Mouse (Mus musculus) megakaryocyte, embryonic 14.5 days (primary cell): Measurements from ENCODE around the gene Rbm42. TPM values are rescaled to one million over a fixed set of nuclear protein-coding genes. Genes with fewer than 3 reads are reported as not detected.

ENCODE experiments used
- H3K27me3 ChIP-seq: replicated peaks from 2 replicates; pipeline ENCODE3; 2012; ENCODE audit warnings: inconsistent platforms
- H3K36me3 ChIP-seq: replicated peaks from 2 replicates; pipeline ENCODE3; 2012; ENCODE audit warnings: low read length, inconsistent platforms, mixed read lengths
- H3K4me1 ChIP-seq: 2 replicates; pipeline ENCODE4 v1.6.1; 2012; ENCODE audit warnings: inconsistent platforms
- H3K4me3 ChIP-seq: replicated peaks from 2 replicates; pipeline ENCODE3; 2012; ENCODE audit warnings: moderate library complexity, mild to moderate bottlenecking, inconsistent platforms
- H3K9me3 ChIP-seq: 2 replicates; pipeline ENCODE4 v1.6.1; 2012; ENCODE audit warnings: inconsistent platforms
- FLI1 ChIP-seq: IDR thresholded peaks from 2 replicates; pipeline ENCODE4 v1.6.1; 2012; ENCODE audit warnings: low read length, inconsistent platforms, mixed read lengths
- GATA1 ChIP-seq: IDR thresholded peaks from 3 replicates; pipeline ENCODE4 v1.6.1; 2012; ENCODE audit warnings: mixed read lengths, low read length, inconsistent platforms, borderline replicate concordance
- polyA plus RNA-seq: library from polyadenylated mRNA; stranded (reverse); fragments of >175 nt; gene quantifications from 2 replicates; pipeline ENCODE4 v1.2.3, GENCODE M21; 2012; ENCODE audit warnings: low replicate concordance; ENCODE audit not compliant: insufficient read depth

Rbm42 gene
- polyA plus RNA-seq, result 261 and 484 TPM in 2 replicates

DNA sequence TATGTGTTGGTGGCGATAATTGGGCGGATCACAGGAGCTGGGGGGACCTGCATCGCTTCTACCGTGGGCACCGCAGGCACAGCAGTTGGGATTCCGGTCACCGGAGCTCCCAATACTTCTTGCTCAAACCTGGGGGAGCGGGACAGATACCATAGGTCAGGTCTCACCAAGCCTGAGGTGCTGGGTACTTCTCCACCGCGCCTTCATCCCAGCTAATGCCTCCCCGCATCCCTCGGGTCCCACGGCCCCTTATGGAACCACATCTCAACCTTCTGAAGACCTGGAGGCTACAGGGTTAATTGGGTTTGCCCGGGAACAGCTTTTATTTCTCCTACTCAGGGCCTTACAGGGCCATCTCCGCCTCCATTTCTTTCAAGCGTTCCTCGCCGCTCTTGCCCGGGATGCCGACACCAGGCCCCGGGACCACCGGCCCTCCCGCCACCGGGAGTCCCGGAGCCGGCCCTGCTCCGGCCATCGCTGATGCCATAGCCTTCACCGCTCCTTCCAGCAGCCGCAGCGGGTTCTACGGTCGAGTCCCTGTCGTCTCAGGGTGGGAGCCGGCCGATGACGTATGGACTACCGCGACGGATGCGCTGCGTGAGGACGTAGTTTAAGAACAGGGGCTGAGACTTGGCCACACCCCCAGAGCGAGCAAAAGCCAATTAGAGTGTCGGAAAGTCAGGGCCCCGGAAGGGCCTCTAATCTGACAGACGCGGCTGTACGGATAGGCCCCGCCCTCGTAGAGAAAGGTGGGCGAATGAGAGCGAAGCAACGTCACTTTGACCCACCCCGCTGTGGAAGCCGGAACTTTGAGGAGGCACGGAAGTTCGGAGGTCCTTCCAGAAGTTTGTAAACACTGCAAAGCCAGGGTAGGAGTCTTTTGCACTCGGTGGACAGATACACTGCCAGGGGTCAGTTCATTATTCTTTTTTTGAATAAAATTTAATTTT, at the start of gene Rbm42:
Gene Rbm42, minus strand, starts transcription at position 727 of the 950 bp plus-strand sequence.
- Histone ChIP-seq H3K9me3 (no peaks in the 10 kb centered on the region), H3K4me1 (peaks cover 22% of the 10 kb centered on the region), H3K27me3 (no peaks in the 10 kb centered on the region), H3K36me3 (peaks cover 72% of the 10 kb centered on the region), H3K4me3 (peak within 1 kb of the TSS; percentile 98)
- TF ChIP-seq FLI1 (no peak), GATA1 (no peak)

DNA sequence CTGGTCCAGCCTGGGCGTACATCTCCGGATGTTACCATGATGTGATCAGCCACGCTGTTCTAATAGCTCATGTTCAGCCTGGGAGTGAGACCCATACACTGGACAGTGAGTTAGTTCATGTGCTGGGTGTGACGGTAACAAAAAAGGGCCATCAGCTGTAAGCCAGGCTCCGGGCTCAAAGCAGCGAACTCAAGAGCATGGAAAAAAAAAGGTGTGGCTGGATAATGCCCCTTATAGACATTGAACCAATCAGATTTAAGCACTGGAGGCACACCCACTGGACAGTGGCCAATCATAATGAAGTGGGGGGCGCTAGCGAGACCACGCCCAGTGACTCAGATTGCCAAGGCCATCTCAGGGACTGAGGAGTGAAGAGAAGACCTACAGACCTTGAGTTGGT, 48.5 kb upstream of the Rbm42 start, which contains the start of gene 2200002J24Rik:
Gene 2200002J24Rik, plus strand, starts transcription at position 338 of the 400 bp plus-strand sequence.
- Histone ChIP-seq H3K4me3 (peak within 1 kb of the TSS; percentile 42), H3K27me3 (no peaks in the 10 kb centered on the region), H3K36me3 (no peaks in the 10 kb centered on the region), H3K4me1 (peaks cover 42% of the 10 kb centered on the region), H3K9me3 (no peaks in the 10 kb centered on the region)
- TF ChIP-seq FLI1 (no peak), GATA1 (no peak)

DNA sequence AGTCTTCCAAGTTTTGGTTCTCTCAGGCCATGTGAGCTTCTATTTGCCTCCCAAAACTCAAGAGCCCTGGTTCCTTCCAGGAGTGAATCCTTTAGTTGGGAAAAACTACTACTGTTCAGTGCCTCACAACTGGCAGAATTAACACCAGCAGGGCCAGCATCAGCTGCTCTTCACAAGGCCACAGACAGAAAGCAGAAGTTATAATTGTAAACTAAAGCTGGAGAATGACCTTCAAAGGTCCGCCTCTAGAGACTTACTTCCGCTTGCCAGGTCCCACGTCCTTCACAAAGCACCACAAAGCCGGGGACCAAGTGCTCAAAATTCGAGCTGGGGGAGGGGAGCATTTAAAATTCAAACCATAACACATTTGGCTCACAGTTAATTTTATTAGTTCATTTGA, 48.0 kb upstream of the Rbm42 start:
- TF ChIP-seq GATA1, result no peak
- no peak for TF ChIP-seq FLI1
- Histone ChIP-seq H3K9me3 (no peaks in the 10 kb centered on the region), H3K27me3 (no peaks in the 10 kb centered on the region), H3K36me3 (no peaks in the 10 kb centered on the region), H3K4me1 (peaks cover 42% of the 10 kb centered on the region), H3K4me3 (no peak overlapping the region)

DNA sequence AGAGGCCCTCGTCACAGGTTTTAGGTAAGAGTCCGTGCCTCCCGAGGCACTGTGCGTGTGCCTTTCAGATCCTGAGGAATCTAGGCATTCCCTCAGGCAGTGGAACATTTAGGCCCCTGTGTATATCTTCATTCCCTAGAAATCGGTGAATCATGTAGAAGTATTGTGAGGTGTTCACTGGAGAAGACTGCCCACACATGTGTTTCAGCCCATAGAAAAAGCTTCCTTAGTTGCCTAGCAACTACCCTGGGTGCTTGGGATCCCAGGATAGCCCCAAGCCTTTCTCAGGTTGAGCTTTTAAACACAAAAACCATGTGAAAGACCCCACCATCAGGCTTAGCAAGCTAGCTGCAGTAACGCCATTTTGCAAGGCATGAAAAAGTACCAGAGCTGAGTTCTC, 38.2 kb upstream of the Rbm42 start:
- Histone ChIP-seq H3K36me3 (no peaks in the 10 kb centered on the region), H3K4me3 (no peak overlapping the region)
- TF ChIP-seq FLI1 (no peak), GATA1 (no peak)

DNA sequence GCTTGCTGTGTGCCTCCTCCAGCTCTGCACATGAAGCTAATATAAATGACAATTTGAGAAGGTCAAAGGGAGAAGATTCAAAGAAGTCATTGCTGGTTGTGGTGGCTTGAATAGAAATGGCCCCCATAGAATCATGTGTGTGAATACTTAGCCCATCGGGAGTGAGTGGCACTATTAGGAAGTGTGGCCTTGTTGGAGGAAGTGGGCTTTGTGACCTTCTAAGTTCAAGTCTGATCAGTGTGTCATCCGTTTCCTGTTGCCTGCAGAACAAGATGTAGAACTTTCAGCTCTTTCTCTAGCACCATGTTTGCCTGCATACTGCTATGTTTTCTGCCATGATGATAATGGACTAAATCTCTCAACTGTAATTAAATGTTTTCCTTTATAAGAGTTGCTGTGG, 33.3 kb upstream of the Rbm42 start:
- H3K4me3 ChIP-seq, result no peak overlapping the region
- H3K36me3 ChIP-seq, result no peaks in the 10 kb centered on the region
- H3K27me3 ChIP-seq, result no peaks in the 10 kb centered on the region
- TF ChIP-seq GATA1, result no peak
- no peak for TF ChIP-seq FLI1
- H3K4me1 ChIP-seq, result peaks cover 31% of the 10 kb centered on the region
- H3K9me3 ChIP-seq, result no peaks in the 10 kb centered on the region

More for the DNA sequence above, 38.2 kb upstream of the Rbm42 start:
- Histone ChIP-seq H3K27me3 (no peaks in the 10 kb centered on the region), H3K9me3 (no peaks in the 10 kb centered on the region), H3K4me1 (peaks cover 13% of the 10 kb centered on the region)

DNA sequence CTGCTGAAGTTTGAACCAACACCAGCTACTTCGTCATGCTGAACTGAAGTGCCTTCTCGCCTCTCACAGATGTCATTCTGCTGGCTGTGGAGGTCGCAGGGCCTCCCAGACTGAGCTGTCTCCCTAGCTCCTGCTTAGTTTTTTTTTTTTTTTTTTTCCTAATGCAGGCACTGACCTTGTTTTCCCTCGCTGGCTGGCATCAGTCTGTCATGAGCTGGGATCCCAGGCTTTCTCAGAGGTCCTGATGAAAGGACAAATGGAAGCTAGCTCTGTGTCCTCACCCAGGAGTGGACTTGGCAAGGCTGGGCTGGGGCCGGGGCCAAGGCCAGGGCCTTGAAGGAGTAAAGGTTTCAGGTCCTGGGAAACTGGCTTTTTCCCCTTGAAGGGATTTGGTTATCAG, 31.8 kb upstream of the Rbm42 start:
- H3K9me3 ChIP-seq, result 0 out of 2 replicates have a peak, but pooled peaks cover 4% of the 10 kb centered on the region
- no peaks in the 10 kb centered on the region for H3K36me3 ChIP-seq
- TF ChIP-seq GATA1 (no peak), FLI1 (no peak)
- H3K4me1 ChIP-seq, result peaks cover 39% of the 10 kb centered on the region
- no peak overlapping the region for H3K4me3 ChIP-seq
- H3K27me3 ChIP-seq, result no peaks in the 10 kb centered on the region

- Histone ChIP-seq H3K4me3 (no peak overlapping the region), H3K9me3 (0 out of 2 replicates have a peak, but pooled peaks cover 6% of the 10 kb centered on the region), H3K4me1 (peaks cover 43% of the 10 kb centered on the region), H3K27me3 (no peaks in the 10 kb centered on the region), H3K36me3 (no peaks in the 10 kb centered on the region)
- TF ChIP-seq GATA1, result no peak
- no peak for TF ChIP-seq FLI1
These were observed 28.3 kb upstream of the Rbm42 start for GRCm38 (mm10) chr7:30678263-30678975.

DNA sequence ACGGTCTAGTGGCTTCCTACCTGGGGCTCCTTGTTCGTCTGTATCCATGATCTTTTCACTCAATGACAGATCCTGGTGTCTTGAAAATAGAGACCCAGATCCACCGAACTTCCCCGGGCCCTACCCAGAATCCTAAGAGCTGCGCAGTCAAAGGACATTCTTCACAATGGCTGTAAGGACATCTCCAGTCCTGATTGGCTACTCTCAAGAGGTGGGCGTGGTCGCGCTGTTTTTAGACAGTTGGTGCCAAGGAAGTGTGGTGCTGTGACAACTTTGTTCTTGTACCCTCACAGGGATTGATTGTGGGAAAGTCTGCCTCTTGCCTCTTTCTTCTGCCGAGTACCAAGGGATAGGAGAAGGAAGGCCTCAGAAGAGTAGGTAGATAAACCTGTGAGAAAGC, 21.4 kb upstream of the Rbm42 start, which contains the start of gene Pmis2:
Gene Pmis2, minus strand, starts transcription at position 126 of the 400 bp plus-strand sequence.
- TF ChIP-seq FLI1, result no peak
- peaks cover 12% of the 10 kb centered on the region for H3K4me1 ChIP-seq
- no peaks in the 10 kb centered on the region for H3K9me3 ChIP-seq
- H3K4me3 ChIP-seq, result no peak within 1 kb of the TSS
- peaks cover 2% of the 10 kb centered on the region for H3K27me3 ChIP-seq
- no peaks in the 10 kb centered on the region for H3K36me3 ChIP-seq

DNA sequence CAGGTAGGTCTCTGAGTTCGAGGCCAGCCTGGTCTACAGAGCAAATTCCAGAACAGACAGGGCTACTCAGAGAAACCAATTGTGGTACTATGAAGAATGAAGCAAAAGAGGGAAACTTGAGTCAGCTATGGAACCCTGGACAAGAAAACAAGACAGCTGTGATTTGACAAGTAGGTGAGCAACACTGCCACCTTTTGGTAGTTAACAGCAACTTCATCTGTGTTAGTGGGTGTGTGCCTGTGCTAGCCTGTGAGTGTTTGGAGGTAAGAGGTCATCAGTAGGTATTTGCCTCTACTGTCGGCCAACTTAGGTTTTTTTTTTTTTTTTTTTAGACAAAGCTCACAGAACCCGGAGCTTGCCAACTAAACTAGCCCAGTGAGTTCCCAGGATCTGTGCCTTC, 19.1 kb upstream of the Rbm42 start:
- TF ChIP-seq FLI1 (no peak), GATA1 (no peak)
- peaks cover 12% of the 10 kb centered on the region for H3K4me1 ChIP-seq
- no peaks in the 10 kb centered on the region for H3K9me3 ChIP-seq
- H3K27me3 ChIP-seq, result peaks cover 2% of the 10 kb centered on the region
- no peaks in the 10 kb centered on the region for H3K36me3 ChIP-seq
- no peak overlapping the region for H3K4me3 ChIP-seq
